24 mouse cellular contexts compared by ENCODE assay signal in the genomic region with DNA sequence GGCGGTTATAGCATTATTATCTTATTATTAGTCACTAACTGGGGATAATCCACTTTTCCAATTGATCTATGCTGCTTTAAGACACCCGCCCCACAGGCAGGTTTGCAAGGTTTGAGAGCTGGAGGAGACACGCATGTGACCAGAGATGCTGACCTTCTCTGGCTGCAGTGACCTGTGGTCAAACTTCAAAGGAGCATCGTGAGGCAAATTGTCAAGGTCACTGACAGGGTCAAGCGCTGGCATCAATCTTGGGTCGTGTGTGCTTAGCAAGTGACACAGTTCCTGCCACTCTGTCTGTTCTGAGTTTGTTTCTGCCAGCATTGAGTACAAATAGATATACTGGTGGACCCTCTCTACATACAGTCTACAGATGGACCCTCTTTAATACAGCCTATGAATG. TPM values are rescaled to one million over a fixed set of nuclear protein-coding genes. Genes with fewer than 3 reads are reported as not detected.
"Had no signal": no experiment of that assay in that cellular context is flagged by ENCODE, and none has a peak within 500 bp of the region (broad histone marks: within the 10 kb centered on the region; RNA-seq: fewer than 3 reads in every experiment).

No protein-coding gene starts in this region.

- H3K4me2 ChIP-seq: kidney, embryonic 15.5 days; limb, embryonic 12.5 days; limb, embryonic 15.5 days; liver, embryonic 11.5 days; lung, embryonic 14.5 days; neural tube, embryonic 12.5 days; stomach, embryonic 15.5 days had no signal

- H3K4me3 ChIP-seq: kidney, embryonic 15.5 days; limb, embryonic 12.5 days; limb, embryonic 15.5 days; midbrain, embryonic 10.5 days; neural tube, embryonic 12.5 days; stomach, embryonic 15.5 days had no signal

- H3K9me3 ChIP-seq: kidney, embryonic 15.5 days; limb, embryonic 12.5 days; limb, embryonic 15.5 days; midbrain, embryonic 10.5 days; neural tube, embryonic 12.5 days; stomach, embryonic 15.5 days had no signal

- H3K27ac ChIP-seq: kidney, embryonic 15.5 days; limb, embryonic 12.5 days; limb, embryonic 15.5 days; liver, embryonic 14.5 days; macrophage; midbrain, embryonic 10.5 days; neural tube, embryonic 12.5 days; stomach, embryonic 15.5 days had no signal

- DNase-seq: kidney, postnatal 10 days; kidney, postnatal 36 days; layer of hippocampus, postnatal 36 days; left cerebral cortex, postnatal 4 days; liver, postnatal 0 days; lung, embryonic 14.5 days; midbrain, embryonic 14.5 days; retina, postnatal 1 day; right cerebral cortex, postnatal 25 days; spleen, adult 18-20 months; thymus, postnatal 25 days had no signal

- ATAC-seq: liver, postnatal 0 days; lung, postnatal 0 days had no signal

- H3K9ac ChIP-seq: kidney, embryonic 15.5 days; limb, embryonic 12.5 days; limb, embryonic 15.5 days; liver, embryonic 14.5 days; liver, postnatal 0 days; lung, embryonic 14.5 days; neural tube, embryonic 12.5 days; stomach, embryonic 15.5 days had no signal

- H3K36me3 ChIP-seq: kidney, embryonic 15.5 days; limb, embryonic 12.5 days; limb, embryonic 15.5 days; midbrain, embryonic 10.5 days; neural tube, embryonic 12.5 days; stomach, embryonic 15.5 days had no signal

- H3K4me1 ChIP-seq: kidney, embryonic 15.5 days; limb, embryonic 12.5 days; limb, embryonic 15.5 days; stomach, embryonic 15.5 days had no signal

- H3K27me3 ChIP-seq: kidney, embryonic 15.5 days; limb, embryonic 12.5 days; limb, embryonic 15.5 days; neural tube, embryonic 12.5 days; stomach, embryonic 15.5 days had no signal

RNA-seq across cellular contexts. Expression of a gene that starts 14.8 kb away (rescaled TPM):
- total RNA-seq: megakaryocyte, adult 5-6 weeks; neutrophil, adult 5-6 weeks had no signal
- polyA plus RNA-seq: limb, embryonic 12.5 days; liver, embryonic 11.5 days; liver, embryonic 14.5 days; liver, postnatal 0 days; lung, embryonic 14.5 days; lung, postnatal 0 days; macrophage; thymus, postnatal 0 days had no signal
